Mouse (Mus musculus) limb, embryonic 15.5 days (tissue): ENCODE measurements around the gene Sars2. TPM values are rescaled to one million over a fixed set of nuclear protein-coding genes. Genes with fewer than 3 reads are reported as not detected.
A peak's percentile ranks its signal among the peaks of the same experiment; 100 is the strongest.
"Not testable (repeated sequence)": the region's sequence is repeated elsewhere in the genome, so short reads cannot be mapped to it uniquely, and the experiment has no call there.

Source experiments
- ATAC-seq: fragments of 200-750 bp; cut with Nextera tagmentation; 2 replicates; pipeline ENCODE4 v1.8.0; 2017; ENCODE audit warnings: low read depth, moderate TSS enrichment; ENCODE audit not compliant: insufficient number of reproducible peaks, low FRiP score, low TSS enrichment
- H3K27ac ChIP-seq: fragments of 300-500 bp; sonication (generic); 2 replicates; pipeline ENCODE4 v1.5.1; 2015; ENCODE audit warnings: moderate library complexity, mild to moderate bottlenecking, inconsistent platforms
- H3K27me3 ChIP-seq: fragments of 300-500 bp; sonication (generic); 2 replicates; pipeline ENCODE4 v1.6.1; 2015; ENCODE audit warnings: inconsistent platforms
- H3K36me3 ChIP-seq: fragments of 300-500 bp; sonication (generic); 2 replicates; pipeline ENCODE4 v1.6.1; 2015; ENCODE audit warnings: inconsistent platforms
- H3K4me1 ChIP-seq: fragments of 300-500 bp; sonication (generic); 2 replicates; pipeline ENCODE4 v1.6.1; 2015; ENCODE audit warnings: inconsistent platforms
- H3K4me2 ChIP-seq: fragments of 300-500 bp; sonication (generic); 2 replicates; pipeline ENCODE4 v1.6.1; 2015; ENCODE audit warnings: mild to moderate bottlenecking, inconsistent platforms
- H3K4me3 ChIP-seq: fragments of 300-500 bp; sonication (generic); 2 replicates; pipeline ENCODE4 v1.5.1; 2015; ENCODE audit warnings: mild to moderate bottlenecking, inconsistent platforms
- H3K9ac ChIP-seq: fragments of 300-500 bp; sonication (generic); 2 replicates; pipeline ENCODE4 v1.6.1; 2015; ENCODE audit warnings: inconsistent platforms
- H3K9me3 ChIP-seq: fragments of 300-500 bp; sonication (generic); 2 replicates; pipeline ENCODE4 v1.6.1; 2016; ENCODE audit warnings: inconsistent platforms
- WGBS: fragments of 180-500 bp; shearing (Covaris S2); methylation state at CpG from one replicate; pipeline ENCODE4 v1.1.7; 2015; 5-methylcytosine and 5-hydroxymethylcytosine counted together
- polyA plus RNA-seq: library from polyadenylated mRNA; unstranded; fragments of >200 nt; fragmentation: Nextera tagmentation; extraction: Ambion mirVana; gene quantifications from 2 replicates; pipeline ENCODE4 v1.2.1, GENCODE M21; 2015

Gene Sars2
- polyA plus RNA-seq, result 20.1 and 24.1 TPM in 2 replicates

- ATAC-seq, result peak; percentile 97
- H3K36me3 ChIP-seq, result peaks cover 59% of the 10 kb centered on the region
- 0% methylated on average over 39 of the region's 39 CpGs for WGBS
These were observed at the start of gene Sars2, which contains the start of gene Mrps12 for GRCm38 (mm10) chr7:28741709-28742438. Sars2 (plus strand) TSS chr7:28741992. Mrps12 (minus strand) TSS chr7:28741820.

DNA sequence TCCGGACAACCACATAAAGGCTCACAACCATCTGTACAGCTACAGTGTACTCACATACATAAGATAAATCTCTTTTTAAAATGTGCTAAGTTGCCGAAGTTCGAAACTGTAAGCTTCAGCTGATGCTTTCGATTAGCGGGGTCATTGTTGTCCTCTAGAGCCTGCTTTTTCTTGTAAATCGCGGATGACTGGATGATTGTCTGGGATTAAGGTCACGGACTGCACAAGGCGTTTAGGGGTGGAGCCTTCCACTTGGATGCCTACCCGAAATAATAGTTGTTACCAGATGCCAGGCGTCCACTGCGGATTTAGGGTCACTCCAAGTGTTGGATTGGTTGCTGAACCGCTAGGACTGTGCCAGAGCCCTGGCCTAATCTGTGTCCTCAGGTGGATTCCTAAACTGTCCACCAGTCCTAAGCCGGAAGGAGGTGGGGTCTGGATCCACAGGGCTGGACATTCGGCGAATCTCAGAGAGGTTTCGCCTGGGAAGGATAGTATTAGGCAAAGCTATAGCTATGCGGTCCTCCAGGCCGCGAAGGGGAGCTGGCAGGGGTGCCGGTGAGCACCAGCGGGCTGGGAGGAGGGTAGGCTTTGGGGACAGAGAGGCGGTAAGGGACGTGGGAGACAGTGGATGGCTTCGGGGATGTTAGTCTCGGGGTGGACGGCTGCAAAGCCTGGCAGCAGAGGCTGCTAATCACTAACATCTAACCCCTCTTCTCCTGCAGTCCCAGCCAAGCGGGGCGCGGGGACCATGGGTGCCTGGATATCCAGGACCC, 49.1 kb upstream of the Sars2 start, which contains the start of gene Fbxo27:
Gene Fbxo27, plus strand, starts transcription at position 305 of the 776 bp plus-strand sequence.
- Histone ChIP-seq H3K9me3 (no peaks in the 10 kb centered on the region), H3K27ac (peak within 1 kb of the TSS; percentile 43; the same call in 1 of the 2 replicates), H3K36me3 (no peaks in the 10 kb centered on the region), H3K27me3 (no peaks in the 10 kb centered on the region), H3K4me3 (peak within 1 kb of the TSS; percentile 56), H3K9ac (peak within 1 kb of the TSS; percentile 35), H3K4me2 (peak within 1 kb of the TSS; percentile 86), H3K4me1 (peaks cover 17% of the 10 kb centered on the region)
- no peak for ATAC-seq
- WGBS, result 38% methylated on average over 30 of the region's 30 CpGs

More at GRCm38 (mm10) chr7:28741709-28742438, at the start of gene Sars2, which contains the start of gene Mrps12:
- peak within 1 kb of the TSS; percentile 71 for H3K9ac ChIP-seq
- no peaks in the 10 kb centered on the region for H3K27me3 ChIP-seq
- H3K4me1 ChIP-seq, result peaks cover 17% of the 10 kb centered on the region
- peak within 1 kb of the TSS; percentile 77 for H3K4me2 ChIP-seq
- H3K4me3 ChIP-seq, result peak within 1 kb of the TSS; percentile 79
- no peaks in the 10 kb centered on the region for H3K9me3 ChIP-seq
- H3K27ac ChIP-seq, result peak within 1 kb of the TSS; percentile 93

GRCm38 (mm10) chr7:28693321-28693966, 48.3 kb upstream of the Sars2 start:
- Histone ChIP-seq H3K9me3 (no peaks in the 10 kb centered on the region), H3K36me3 (no peaks in the 10 kb centered on the region), H3K4me3 (peak overlapping the region; percentile 56), H3K4me1 (peaks cover 17% of the 10 kb centered on the region), H3K27me3 (no peaks in the 10 kb centered on the region), H3K4me2 (peak overlapping the region; percentile 86), H3K9ac (peak overlapping the region; percentile 35), H3K27ac (peak overlapping the region; percentile 43; the same call in 1 of the 2 replicates)
- peak; percentile 80 for ATAC-seq
- 4% methylated on average over 38 of the region's 38 CpGs for WGBS

- no peaks in the 10 kb centered on the region for H3K27me3 ChIP-seq
- no peak for ATAC-seq
- H3K9ac ChIP-seq, result no peak overlapping the region
- H3K27ac ChIP-seq, result no peak overlapping the region
- H3K4me1 ChIP-seq, result peaks cover 17% of the 10 kb centered on the region
- no peaks in the 10 kb centered on the region for H3K36me3 ChIP-seq
- WGBS, result 8% methylated on average over 14 of the region's 14 CpGs
- H3K9me3 ChIP-seq, result no peaks in the 10 kb centered on the region
- H3K4me2 ChIP-seq, result no peak overlapping the region
- no peak overlapping the region for H3K4me3 ChIP-seq
These were observed 47.4 kb upstream of the Sars2 start for GRCm38 (mm10) chr7:28694423-28694822.

DNA sequence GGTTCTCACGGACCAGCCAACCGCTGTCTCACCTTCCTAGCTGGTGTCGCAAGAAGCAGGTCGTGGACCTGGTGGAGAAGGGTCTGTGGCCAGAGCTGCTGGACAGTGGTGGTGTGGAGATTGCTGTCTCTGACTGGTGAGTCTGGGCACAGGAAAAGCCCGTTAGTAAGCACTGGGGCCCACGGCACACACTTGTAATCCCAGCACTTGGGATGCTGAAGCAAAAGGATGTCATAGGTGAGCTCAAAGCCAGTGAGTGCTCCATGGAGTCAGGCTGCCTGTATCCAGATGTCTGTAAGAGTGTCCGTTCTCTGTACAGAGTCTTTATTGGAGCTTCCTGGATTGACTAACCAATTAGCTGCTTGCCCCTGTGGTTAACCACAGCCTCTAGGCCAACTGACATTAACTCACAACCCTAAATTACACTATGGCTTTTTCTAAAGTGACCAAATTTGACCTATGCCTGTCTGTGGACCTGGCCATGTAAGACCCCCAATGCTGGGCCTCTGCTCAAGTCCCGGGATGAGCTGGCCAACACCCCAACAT, 46.8 kb upstream of the Sars2 start:
- no peaks in the 10 kb centered on the region for H3K9me3 ChIP-seq
- H3K4me1 ChIP-seq, result peaks cover 17% of the 10 kb centered on the region
- no peaks in the 10 kb centered on the region for H3K36me3 ChIP-seq
- no peak overlapping the region for H3K27ac ChIP-seq
- no peak overlapping the region for H3K9ac ChIP-seq
- H3K4me3 ChIP-seq, result no peak overlapping the region
- no peak overlapping the region for H3K4me2 ChIP-seq
- no peaks in the 10 kb centered on the region for H3K27me3 ChIP-seq
- WGBS, result 59% methylated on average over 8 of the region's 8 CpGs
- ATAC-seq, result no peak

DNA sequence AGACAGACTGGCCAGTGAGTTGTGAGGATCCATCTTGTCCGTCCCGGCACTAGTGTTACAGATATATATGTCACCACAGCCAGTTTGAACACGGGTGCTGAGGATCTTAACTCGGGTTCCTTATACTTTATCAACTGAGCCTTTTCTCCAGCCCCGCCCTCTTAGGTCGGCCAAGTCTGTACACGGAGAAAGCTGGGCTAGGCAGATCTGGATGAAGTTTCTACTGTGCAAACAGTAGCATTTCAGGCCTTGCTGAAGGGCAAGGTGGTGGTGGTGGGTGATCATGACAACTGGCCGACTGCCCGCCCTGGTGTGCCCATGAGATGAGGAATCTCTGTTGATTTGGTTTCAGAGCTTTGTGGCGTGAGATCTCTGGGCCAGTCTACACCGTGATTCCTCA, 44.5 kb upstream of the Sars2 start:
- no peak overlapping the region for H3K4me3 ChIP-seq
- H3K9ac ChIP-seq, result no peak overlapping the region
- H3K36me3 ChIP-seq, result no peaks in the 10 kb centered on the region
- H3K27me3 ChIP-seq, result no peaks in the 10 kb centered on the region
- H3K4me1 ChIP-seq, result peaks cover 17% of the 10 kb centered on the region
- H3K27ac ChIP-seq, result no peak overlapping the region
- 88% methylated on average over 11 of the region's 11 CpGs for WGBS
- ATAC-seq, result no peak
- no peaks in the 10 kb centered on the region for H3K9me3 ChIP-seq
- no peak overlapping the region for H3K4me2 ChIP-seq

DNA sequence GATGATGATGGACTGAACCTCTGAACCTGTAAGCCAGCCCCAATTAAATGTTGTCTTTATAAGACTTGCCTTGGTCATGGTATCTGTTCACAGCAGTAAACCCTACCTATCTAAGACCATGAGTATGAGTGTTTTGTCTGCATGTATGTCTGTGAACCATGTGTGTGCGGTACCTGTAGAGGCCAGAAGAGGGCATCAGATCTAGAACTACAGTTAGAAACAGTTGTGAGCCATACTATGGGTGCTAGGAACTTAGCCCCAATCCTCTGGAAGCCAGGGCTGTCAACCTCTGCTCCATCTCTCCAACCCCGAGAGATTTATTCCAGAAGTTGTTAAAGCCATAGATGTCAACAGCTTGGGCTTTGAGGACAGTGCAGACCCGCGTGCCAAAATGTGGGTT, 41.5 kb upstream of the Sars2 start:
- H3K4me3 ChIP-seq, result no peak overlapping the region
- 96% methylated on average over 4 of the region's 4 CpGs for WGBS
- no peaks in the 10 kb centered on the region for H3K4me1 ChIP-seq
- H3K9ac ChIP-seq, result no peak overlapping the region
- H3K27me3 ChIP-seq, result no peaks in the 10 kb centered on the region
- no peaks in the 10 kb centered on the region for H3K9me3 ChIP-seq
- H3K4me2 ChIP-seq, result no peak overlapping the region
- H3K36me3 ChIP-seq, result no peaks in the 10 kb centered on the region
- ATAC-seq, result no peak
- no peak overlapping the region for H3K27ac ChIP-seq

- not testable (repeated sequence) for H3K9ac ChIP-seq, H3K4me2 ChIP-seq, H3K4me1 ChIP-seq, H3K27ac ChIP-seq, H3K9me3 ChIP-seq, H3K36me3 ChIP-seq, ATAC-seq, H3K27me3 ChIP-seq, H3K4me3 ChIP-seq
- 93% methylated on average over 12 of the region's 12 CpGs for WGBS
These were observed 40.5 kb upstream of the Sars2 start for GRCm38 (mm10) chr7:28701306-28701705.

DNA sequence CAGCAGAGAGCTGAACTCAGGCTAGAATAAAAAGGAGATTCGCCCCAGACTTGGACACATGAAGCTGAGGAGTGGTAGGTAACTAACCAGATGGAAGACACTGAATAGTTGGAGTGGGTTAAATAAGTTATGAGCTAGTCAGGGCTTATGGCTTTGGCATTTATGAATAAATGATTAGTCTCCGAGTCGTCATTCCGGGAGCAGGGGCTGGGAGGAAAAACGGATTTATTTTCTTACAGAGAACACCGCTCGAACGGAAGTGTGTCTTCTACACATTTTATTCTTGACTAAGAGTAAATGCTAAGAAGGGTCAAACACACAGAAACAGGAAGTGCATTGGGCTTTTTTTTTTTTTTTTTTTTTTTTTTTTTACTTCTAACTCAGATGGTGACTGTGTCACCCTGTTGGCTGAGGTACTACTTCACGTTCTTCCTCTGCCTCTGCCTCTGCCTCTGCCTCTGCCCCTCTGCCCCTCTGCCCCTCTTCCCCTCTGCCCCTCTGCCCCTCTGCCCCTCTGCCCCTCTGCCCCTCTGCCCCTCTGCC, 39.1 kb upstream of the Sars2 start:
- no peaks in the 10 kb centered on the region for H3K9me3 ChIP-seq
- no peaks in the 10 kb centered on the region for H3K36me3 ChIP-seq
- H3K27ac ChIP-seq, result no peak overlapping the region
- H3K9ac ChIP-seq, result no peak overlapping the region
- H3K27me3 ChIP-seq, result no peaks in the 10 kb centered on the region
- no peak for ATAC-seq
- 67% methylated on average over 9 of the region's 9 CpGs for WGBS
- H3K4me1 ChIP-seq, result no peaks in the 10 kb centered on the region
- H3K4me2 ChIP-seq, result no peak overlapping the region
- H3K4me3 ChIP-seq, result no peak overlapping the region

DNA sequence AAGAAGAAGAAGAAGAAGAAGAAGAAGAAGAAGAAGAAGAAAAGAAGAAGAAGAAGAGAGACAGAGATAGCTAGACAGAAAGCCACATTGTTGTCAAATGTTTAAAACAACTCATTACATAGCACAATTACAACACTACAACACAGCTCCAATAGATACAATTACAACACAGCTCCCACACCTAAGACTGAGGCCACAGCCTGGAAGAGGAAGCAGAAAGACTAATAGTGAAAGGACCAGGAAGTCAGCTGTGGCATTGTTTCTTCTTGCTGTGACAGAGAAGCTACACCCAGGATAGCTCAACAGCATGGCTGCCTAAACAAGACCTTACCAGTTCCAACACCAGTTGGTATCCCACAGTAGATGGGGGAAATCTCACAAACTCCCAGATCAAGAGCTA, 32.3 kb upstream of the Sars2 start:
- ATAC-seq, result no peak
- H3K4me3 ChIP-seq, result no peak overlapping the region
- H3K9ac ChIP-seq, result no peak overlapping the region
- no peaks in the 10 kb centered on the region for H3K9me3 ChIP-seq
- H3K36me3 ChIP-seq, result no peaks in the 10 kb centered on the region
- no peak overlapping the region for H3K4me2 ChIP-seq
- H3K4me1 ChIP-seq, result no peaks in the 10 kb centered on the region
- no peaks in the 10 kb centered on the region for H3K27me3 ChIP-seq
- H3K27ac ChIP-seq, result no peak overlapping the region

- no peak overlapping the region for H3K27ac ChIP-seq
- no peaks in the 10 kb centered on the region for H3K36me3 ChIP-seq
- H3K9ac ChIP-seq, result no peak overlapping the region
- 68% methylated on average over 3 of the region's 3 CpGs for WGBS
- no peak overlapping the region for H3K4me2 ChIP-seq
- H3K9me3 ChIP-seq, result no peaks in the 10 kb centered on the region
- H3K4me1 ChIP-seq, result no peaks in the 10 kb centered on the region
- no peaks in the 10 kb centered on the region for H3K27me3 ChIP-seq
- ATAC-seq, result no peak
- H3K4me3 ChIP-seq, result no peak overlapping the region
These were observed 30.8 kb upstream of the Sars2 start for GRCm38 (mm10) chr7:28710962-28711361.
